Mouse (Mus musculus) forebrain, postnatal 0 days (tissue): ENCODE measurements around the gene Mast3. TPM values are rescaled to one million over a fixed set of nuclear protein-coding genes. Genes with fewer than 3 reads are reported as not detected.
A peak's percentile ranks its signal among the peaks of the same experiment; 100 is the strongest.

Experiments used
- ATAC-seq: fragments of 200-750 bp; cut with Nextera tagmentation; 2 replicates; pipeline ENCODE4 v1.8.0; 2017; ENCODE audit warnings: mild to moderate bottlenecking, moderate library complexity
- DNase-seq: peaks from one replicate; pipeline ENCODE4 v3.0.0-alpha.2; 2015
- H3K27ac ChIP-seq: fragments of 300-500 bp; sonication (generic); 2 replicates; pipeline ENCODE4 v1.5.1; 2014; ENCODE audit warnings: low read depth, mild to moderate bottlenecking, antibody characterized with exemption, low read length, moderate library complexity, mixed read lengths
- H3K27me3 ChIP-seq: fragments of 300-500 bp; sonication (generic); 2 replicates; pipeline ENCODE4 v1.6.1; 2014; ENCODE audit warnings: mild to moderate bottlenecking, low read length, mixed read lengths; ENCODE audit not compliant: insufficient read depth
- H3K36me3 ChIP-seq: fragments of 300-500 bp; sonication (generic); 2 replicates; pipeline ENCODE4 v1.6.1; 2014; ENCODE audit warnings: mild to moderate bottlenecking, moderate library complexity; ENCODE audit not compliant: insufficient read depth
- H3K4me1 ChIP-seq: fragments of 300-500 bp; sonication (generic); 2 replicates; pipeline ENCODE4 v1.6.1; 2014; ENCODE audit warnings: antibody characterized with exemption; ENCODE audit not compliant: insufficient read depth
- H3K4me2 ChIP-seq: fragments of 300-500 bp; sonication (generic); 2 replicates; pipeline ENCODE4 v1.6.1; 2014; ENCODE audit warnings: low read depth, mild to moderate bottlenecking, moderate library complexity
- H3K4me3 ChIP-seq: fragments of 300-500 bp; sonication (generic); 2 replicates; pipeline ENCODE4 v1.5.1; 2014; ENCODE audit warnings: low read depth, low read length, mixed read lengths
- H3K9ac ChIP-seq: fragments of 300-500 bp; sonication (generic); 2 replicates; pipeline ENCODE4 v1.6.1; 2014; ENCODE audit warnings: mild to moderate bottlenecking
- H3K9me3 ChIP-seq: fragments of 300-500 bp; sonication (generic); 2 replicates; pipeline ENCODE4 v1.6.1; 2016; ENCODE audit warnings: low read length
- CTCF ChIP-seq: sonication (generic); IDR thresholded peaks from 2 replicates; pipeline ENCODE4 v1.5.1; 2016; ENCODE audit warnings: antibody characterized with exemption, control low read depth, low read depth
- WGBS: fragments of 180-500 bp; shearing (Covaris S2); extraction: QIAGEN DNeasy Blood & Tissue Kit; methylation state at CpG from one replicate; pipeline ENCODE4 v1.1.7; 2014; 5-methylcytosine and 5-hydroxymethylcytosine counted together
- polyA plus RNA-seq: library from polyadenylated mRNA; unstranded; fragments of >200 nt; fragmentation: Nextera tagmentation; extraction: Ambion mirVana; gene quantifications from 2 replicates; pipeline ENCODE4 v1.2.1, GENCODE M21; 2015
- total RNA-seq: library from RNA; depleted of rRNA; stranded (reverse); fragments of >200 nt; gene quantifications from 2 replicates; pipeline ENCODE4 v1.2.3, GENCODE M21; 2014

The Mast3 gene
- total and polyA plus RNA-seq, 2 experiments from 2014 or later: 25.2 to 60.0 TPM

GRCm38 (mm10) chr8:70849333-70849990 is 44.6 kb upstream of the Mast3 start:
- DNase-seq (no peak), ATAC-seq (no peak)
- no peaks in the 10 kb centered on the region for H3K27me3 ChIP-seq
- H3K4me3 ChIP-seq: no peak overlapping the region
- no peak for TF ChIP-seq CTCF
- no peak overlapping the region for H3K4me2 ChIP-seq
- no peak overlapping the region for H3K27ac ChIP-seq
- no peaks in the 10 kb centered on the region for H3K4me1 ChIP-seq
- no peaks in the 10 kb centered on the region for H3K9me3 ChIP-seq
- H3K9ac ChIP-seq: no peak overlapping the region
- WGBS: 85% methylated on average over 3 of the region's 3 CpGs
- peaks cover 4% of the 10 kb centered on the region; the same call in 1 of the 2 replicates for H3K36me3 ChIP-seq

- Histone ChIP-seq H3K9ac (no peak overlapping the region), H3K9me3 (no peaks in the 10 kb centered on the region), H3K4me3 (no peak overlapping the region), H3K27ac (no peak overlapping the region), H3K4me1 (no peaks in the 10 kb centered on the region), H3K4me2 (no peak overlapping the region), H3K27me3 (no peaks in the 10 kb centered on the region), H3K36me3 (peaks cover 4% of the 10 kb centered on the region; the same call in 1 of the 2 replicates)
- 63% methylated on average over 15 of the region's 15 CpGs for WGBS
- DNase-seq (no peak), ATAC-seq (no peak)
- TF ChIP-seq CTCF: 0 out of 2 replicates have a peak, but pooled peaks have one; percentile 8
These were observed 41.7 kb upstream of the Mast3 start for GRCm38 (mm10) chr8:70846371-70847154.

GRCm38 (mm10) chr8:70845108-70845507 is 40.3 kb upstream of the Mast3 start:
- Histone ChIP-seq H3K27ac (no peak overlapping the region), H3K4me2 (no peak overlapping the region), H3K9me3 (no peaks in the 10 kb centered on the region), H3K4me3 (no peak overlapping the region), H3K9ac (no peak overlapping the region), H3K4me1 (no peaks in the 10 kb centered on the region), H3K27me3 (no peaks in the 10 kb centered on the region), H3K36me3 (peaks cover 4% of the 10 kb centered on the region; the same call in 1 of the 2 replicates)
- no peak for DNase-seq
- ATAC-seq: no peak
- no peak for TF ChIP-seq CTCF
- whole genome bisulfite sequencing: 45% methylated on average over 5 of the region's 5 CpGs

GRCm38 (mm10) chr8:70844523-70844922 is 39.7 kb upstream of the Mast3 start:
- no peak overlapping the region for H3K27ac ChIP-seq
- peak; percentile 98 for TF ChIP-seq CTCF
- no peak overlapping the region for H3K4me2 ChIP-seq
- H3K36me3 ChIP-seq: peaks cover 4% of the 10 kb centered on the region; the same call in 1 of the 2 replicates
- no peak overlapping the region for H3K9ac ChIP-seq
- ATAC-seq (no peak), DNase-seq (peak; percentile 90)
- H3K9me3 ChIP-seq: no peaks in the 10 kb centered on the region
- H3K27me3 ChIP-seq: no peaks in the 10 kb centered on the region
- no peaks in the 10 kb centered on the region for H3K4me1 ChIP-seq
- WGBS: under 1% methylated on average over 6 of the region's 6 CpGs
- no peak overlapping the region for H3K4me3 ChIP-seq

- 84% methylated on average over 8 of the region's 8 CpGs for WGBS
- Histone ChIP-seq H3K9ac (no peak overlapping the region), H3K4me2 (no peak overlapping the region), H3K36me3 (peaks cover 4% of the 10 kb centered on the region; the same call in 1 of the 2 replicates), H3K9me3 (no peaks in the 10 kb centered on the region), H3K4me3 (no peak overlapping the region), H3K4me1 (no peaks in the 10 kb centered on the region), H3K27me3 (no peaks in the 10 kb centered on the region), H3K27ac (no peak overlapping the region)
- TF ChIP-seq CTCF: no peak
- DNase-seq (no peak), ATAC-seq (no peak)
These were observed 39.1 kb upstream of the Mast3 start for GRCm38 (mm10) chr8:70843941-70844340.

GRCm38 (mm10) chr8:70843214-70843773 is 38.4 kb upstream of the Mast3 start:
- Histone ChIP-seq H3K4me1 (no peaks in the 10 kb centered on the region), H3K9ac (no peak overlapping the region), H3K9me3 (no peaks in the 10 kb centered on the region), H3K4me3 (no peak overlapping the region), H3K36me3 (peaks cover 1% of the 10 kb centered on the region; the same call in 1 of the 2 replicates), H3K27me3 (no peaks in the 10 kb centered on the region), H3K27ac (no peak overlapping the region), H3K4me2 (no peak overlapping the region)
- no peak for DNase-seq
- 85% methylated on average over 5 of the region's 5 CpGs for WGBS
- TF ChIP-seq CTCF: no peak
- no peak for ATAC-seq

GRCm38 (mm10) chr8:70842484-70842883 is 37.6 kb upstream of the Mast3 start:
- DNase-seq (no peak), ATAC-seq (no peak)
- no peaks in the 10 kb centered on the region for H3K4me1 ChIP-seq
- H3K36me3 ChIP-seq: no peaks in the 10 kb centered on the region; the same call in 1 of the 2 replicates
- no peak overlapping the region for H3K4me2 ChIP-seq
- no peaks in the 10 kb centered on the region for H3K9me3 ChIP-seq
- 69% methylated on average over 25 of the region's 25 CpGs for WGBS
- H3K27me3 ChIP-seq: no peaks in the 10 kb centered on the region
- no peak for TF ChIP-seq CTCF
- no peak overlapping the region for H3K4me3 ChIP-seq
- H3K27ac ChIP-seq: no peak overlapping the region
- H3K9ac ChIP-seq: no peak overlapping the region
